Mouse (Mus musculus) monocyte, adult 5-6 weeks (primary cell): ENCODE measurements around the gene Olfr533. TPM values are rescaled to one million over a fixed set of nuclear protein-coding genes. Genes with fewer than 3 reads are reported as not detected.
"Not testable (repeated sequence)": the region's sequence is repeated elsewhere in the genome, so short reads cannot be mapped to it uniquely, and the experiment has no call there.

Source experiments
- ATAC-seq: fragments of 153-309, 156-312 bp; replicated peaks from 2 replicates; pipeline ENCODE4 v1.8.0; 2017; ENCODE audit warnings: mild to moderate bottlenecking; ENCODE audit not compliant: low TSS enrichment, insufficient number of reproducible peaks, severe bottlenecking, poor library complexity, low FRiP score
- total RNA-seq: library from RNA; stranded (forward); fragments of 200-1000, 200-491, 200-594 nt; gene quantifications from 3 replicates; pipeline ENCODE4 v1.2.3, GENCODE M21; 2017

The Olfr533 gene
- not detected in 3 replicates for total RNA-seq

- not testable (repeated sequence) for ATAC-seq
These were observed at the start of gene Olfr533 for GRCm38 (mm10) chr7:140463070-140463469. Olfr533 (plus strand) TSS chr7:140463370.

GRCm38 (mm10) chr7:140421539-140421938 is 41.6 kb upstream of the Olfr533 start, which contains the start of gene Olfr532:
Olfr532 (minus strand) TSS chr7:140421639.
- no peak for ATAC-seq

GRCm38 (mm10) chr7:140443141-140443540 is 20.0 kb upstream of the Olfr533 start:
- ATAC-seq = no peak

GRCm38 (mm10) chr7:140477886-140478285 is 14.7 kb downstream of the Olfr533 start:
- no peak for ATAC-seq

- ATAC-seq = no peak
These were observed 15.6 kb downstream of the Olfr533 start for GRCm38 (mm10) chr7:140478733-140479132.

GRCm38 (mm10) chr7:140483916-140484315 is 20.7 kb downstream of the Olfr533 start, which contains the start of gene Olfr535:
Olfr535 (plus strand) TSS chr7:140484216.
- no peak for ATAC-seq

- no peak for ATAC-seq
These were observed 25.8 kb downstream of the Olfr533 start for GRCm38 (mm10) chr7:140488981-140489380.

GRCm38 (mm10) chr7:140494231-140494630 is 31.1 kb downstream of the Olfr533 start:
- ATAC-seq = no peak

GRCm38 (mm10) chr7:140494702-140495101 is 31.5 kb downstream of the Olfr533 start:
- ATAC-seq = no peak

GRCm38 (mm10) chr7:140507346-140508021 is 44.3 kb downstream of the Olfr533 start, which contains the start of gene Olfr536:
Olfr536 (minus strand) TSS chr7:140507396.
- ATAC-seq = not testable (repeated sequence)

Other genes starting within 250 kb of the Olfr533 start
- gene Cd163l1, start 245.1 kb upstream of the Olfr533 start, total RNA-seq = 0.39 to 0.48 TPM in 2 of 3 replicates, not detected in the other
- gene 5830411N06Rik, start 216.1 kb upstream of the Olfr533 start, total RNA-seq = 0.85 to 2.5 TPM in 2 of 3 replicates, not detected in the other
- gene Olfr525, start 142.5 kb upstream of the Olfr533 start, total RNA-seq = not detected in 3 replicates
- not detected in 3 replicates for gene Olfr527, start 129.4 kb upstream of the Olfr533 start, total RNA-seq
- not detected in 3 replicates for gene Olfr60, start 101.7 kb upstream of the Olfr533 start, total RNA-seq
- gene Olfr530, start 87.0 kb upstream of the Olfr533 start, total RNA-seq = not detected in 3 replicates
- gene Olfr531, start 60.5 kb upstream of the Olfr533 start, total RNA-seq = 0.10 TPM in 1 of 3 replicates, not detected in the others
- not detected in 3 replicates for gene Olfr532, start 41.7 kb upstream of the Olfr533 start, total RNA-seq
- gene Olfr535, start 20.8 kb downstream of the Olfr533 start, total RNA-seq = not detected in 3 replicates
- not detected in 3 replicates for gene Olfr536, start 44.0 kb downstream of the Olfr533 start, total RNA-seq
- gene Olfr538, start 104.5 kb downstream of the Olfr533 start, total RNA-seq = not detected in 3 replicates
- gene Olfr46, start 137.9 kb downstream of the Olfr533 start, total RNA-seq = 0.10 to 0.19 TPM in 2 of 3 replicates, not detected in the other
- not detected in 3 replicates for gene Olfr61, start 165.6 kb downstream of the Olfr533 start, total RNA-seq
- gene Olfr53, start 183.1 kb downstream of the Olfr533 start, total RNA-seq = not detected in 3 replicates
- 0.11 TPM in 1 of 3 replicates, not detected in the others for gene Olfr539, start 196.6 kb downstream of the Olfr533 start, total RNA-seq
- not detected in 3 replicates for gene Olfr45, start 218.6 kb downstream of the Olfr533 start, total RNA-seq
- gene Olfr541, start 233.9 kb downstream of the Olfr533 start, total RNA-seq = not detected in 3 replicates